ENCODE assay signal across 8 mouse cellular contexts in genomic region chr3:89093175-89093574, GRCm38 (mm10). TPM values are rescaled to one million over a fixed set of nuclear protein-coding genes. Genes with fewer than 3 reads are reported as not detected.
DNase-seq lines count a peak whose midpoint lies in the region; ATAC-seq and TF ChIP-seq lines count a peak whose summit lies in the region.

Gene Rusc1, minus strand, starts transcription at chr3:89093311.

- intact Hi-C loops in left cerebral cortex, postnatal 4 days (cut with DNase I), result loop anchor here (5.0 kb wide), 2 partner anchors 64 to 119 kb away; no protein-coding TSS in a partner anchor

- 0 out of 2 replicates have a peak within 1 kb of the TSS, but pooled peaks have one; percentile 13 for H3K9ac ChIP-seq in intestine, postnatal 0 days (ENCODE audit: low read depth, low read length)
- H3K9ac ChIP-seq in midbrain, embryonic 11.5 days (ENCODE audit: low read length), result peak within 1 kb of the TSS; percentile 76

- no peaks in the 10 kb centered on the region for H3K27me3 ChIP-seq in intestine, postnatal 0 days (replicated peaks; ENCODE audit: control insufficient read depth, insufficient read depth, low read length)
- peaks cover 29% of the 10 kb centered on the region for H3K27me3 ChIP-seq in midbrain, embryonic 11.5 days (ENCODE audit: control insufficient read depth, insufficient read depth, low read length)

- H3K4me2 ChIP-seq in intestine, postnatal 0 days (replicated peaks; ENCODE audit: low read depth), result peak within 1 kb of the TSS; percentile 48
- H3K4me2 ChIP-seq in midbrain, embryonic 11.5 days, result peak within 1 kb of the TSS; percentile 97

- H3K36me3 ChIP-seq in intestine, postnatal 0 days (ENCODE audit: control insufficient read depth, insufficient read depth), result peaks cover 34% of the 10 kb centered on the region
- H3K36me3 ChIP-seq in midbrain, embryonic 11.5 days (ENCODE audit: control insufficient read depth, insufficient read depth, low read length), result peaks cover 13% of the 10 kb centered on the region; the same call in 1 of the 2 replicates

- H3K9me3 ChIP-seq in intestine, postnatal 0 days (ENCODE audit: control insufficient read depth), result no peaks in the 10 kb centered on the region
- no peaks in the 10 kb centered on the region for H3K9me3 ChIP-seq in midbrain, embryonic 11.5 days (ENCODE audit: control insufficient read depth, low read length)

- peak; percentile 52 for ATAC-seq in granulocyte monocyte progenitor cell, adult 5-6 weeks (replicated peaks; ENCODE audit: poor library complexity, severe bottlenecking)
- no peak for ATAC-seq in intestine, postnatal 0 days
- peak; percentile 76 for ATAC-seq in midbrain, embryonic 11.5 days (ENCODE audit: low FRiP score)

- 0 out of 2 replicates have a peak, but pooled peaks cover 5% of the 10 kb centered on the region for H3K4me1 ChIP-seq in intestine, postnatal 0 days (replicated peaks; ENCODE audit: control insufficient read depth, insufficient read depth, low read length)
- H3K4me1 ChIP-seq in midbrain, embryonic 11.5 days (ENCODE audit: control insufficient read depth, insufficient read depth, low read length), result peaks cover 21% of the 10 kb centered on the region

- peak within 1 kb of the TSS; percentile 9; the same call in 1 of the 2 replicates for H3K4me3 ChIP-seq in intestine, postnatal 0 days (ENCODE audit: low read depth, low read length)
- H3K4me3 ChIP-seq in midbrain, embryonic 11.5 days (ENCODE audit: low read depth, low read length), result peak within 1 kb of the TSS; percentile 60

- peak; percentile 94 for DNase-seq in adrenal gland, postnatal 14 days
- peak; percentile 81 for DNase-seq in embryo, embryonic 9.5 days (ENCODE audit: extremely low spot score)
- peak; percentile 92 for DNase-seq in left cerebral cortex, postnatal 4 days
- peak; percentile 98 for DNase-seq in midbrain, embryonic 11.5 days (ENCODE audit: low spot score, missing footprints)
- DNase-seq in skeletal muscle tissue, adult 2 months (ENCODE audit: low read depth, low spot score), result peak; percentile 49
- DNase-seq in yolk sac, embryonic 10.5 days (ENCODE audit: low spot score), result peak; percentile 68

- no peak within 1 kb of the TSS for H3K27ac ChIP-seq in intestine, postnatal 0 days (ENCODE audit: low read depth, low read length)
- peak within 1 kb of the TSS; percentile 25; the same call in 1 of the 2 replicates for H3K27ac ChIP-seq in midbrain, embryonic 11.5 days (ENCODE audit: low read depth, low read length)

- 2% methylated on average over 18 of the region's 18 CpGs for WGBS in intestine, postnatal 0 days
- WGBS in midbrain, embryonic 11.5 days, result under 1% methylated on average over 18 of the region's 18 CpGs

- no peak for TF ChIP-seq CTCF in intestine, postnatal 0 days (IDR thresholded peaks at IDR 0.05; ENCODE audit: low read depth)

RNA-seq across cellular contexts. Expression of gene Rusc1, which starts in this region (rescaled TPM):
- 19.8 and 21.5 TPM in 2 replicates for total RNA-seq in adrenal gland, postnatal 14 days (2021)
- total RNA-seq in granulocyte monocyte progenitor cell, adult 5-6 weeks (2014; fragmentation: Nextera tagmentation), result 34.0 and 34.2 TPM in 2 replicates
- total RNA-seq in granulocyte monocyte progenitor cell, adult 5-6 weeks (2017), result 11.4 and 19.3 TPM in 2 replicates
- polyA plus RNA-seq in intestine, postnatal 0 days (2015; fragmentation: Nextera tagmentation; extraction: Ambion mirVana), result 29.0 and 32.5 TPM in 2 replicates
- 100 to 1,000 TPM; 189 to 196 TPM for total RNA-seq in left cerebral cortex, postnatal 4 days (2021)
- polyA plus RNA-seq in midbrain, embryonic 11.5 days (2014; fragmentation: Nextera tagmentation; extraction: Ambion mirVana), result 25.2 and 28.0 TPM in 2 replicates
